Mouse (Mus musculus) G1E (cell line): ENCODE measurements around the gene Cyb5rl.

Experiments
- CTCF ChIP-seq: IDR thresholded peaks from 2 replicates; pipeline ENCODE4 v1.5.1; 2012; ENCODE audit warnings: low read depth, low read length, inconsistent platforms, mixed read lengths
- GATA1 ChIP-seq: IDR thresholded peaks from 2 replicates; pipeline ENCODE4 v1.6.1; 2012; ENCODE audit warnings: borderline replicate concordance, low read length, inconsistent platforms, mixed read lengths

DNA sequence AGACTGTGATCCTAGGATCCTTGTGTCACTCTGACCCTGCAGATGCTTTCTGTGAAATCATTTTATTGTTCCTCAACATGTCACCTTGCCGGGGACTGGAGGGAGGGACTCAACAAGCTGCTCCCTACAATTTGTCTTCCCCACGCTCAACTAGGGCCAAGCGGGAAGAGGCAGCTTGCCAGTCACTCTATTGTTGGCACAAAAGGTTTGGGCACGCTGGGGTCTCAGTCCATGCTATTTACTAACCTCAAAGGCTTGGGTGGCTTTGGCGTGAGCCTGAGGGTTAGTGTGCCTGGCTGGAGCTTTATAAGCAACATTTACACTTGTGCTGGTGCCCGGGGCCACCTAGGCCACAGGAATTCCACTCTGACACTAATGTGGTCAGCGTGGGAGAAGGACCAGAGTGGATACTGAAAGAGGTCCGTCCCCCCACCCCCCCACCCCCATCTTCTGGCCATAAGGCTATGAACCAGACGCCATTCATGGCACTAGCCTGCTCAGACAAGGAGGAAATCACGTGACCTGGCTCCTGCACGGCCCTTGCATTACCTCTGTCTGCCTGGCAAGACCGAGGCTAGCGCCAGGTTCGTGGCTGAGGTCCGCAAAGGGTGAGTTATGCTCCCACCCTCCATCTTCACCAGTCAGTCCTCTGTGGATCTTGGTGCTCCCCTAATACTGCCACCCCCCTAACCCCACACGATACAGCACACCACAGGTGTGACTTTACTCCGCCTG lies 32.2 kb downstream of the Cyb5rl start:
- no peak for TF ChIP-seq GATA1
- no peak for TF ChIP-seq CTCF
